Mouse (Mus musculus) thymus, adult 2 months (tissue): Measurements from ENCODE around the gene Apbb2. TPM values are rescaled to one million over a fixed set of nuclear protein-coding genes. Genes with fewer than 3 reads are reported as not detected.

Experiments
- DNase-seq: peaks from one replicate; pipeline ENCODE4 v3.0.0; 2021
- H3K27ac ChIP-seq: fragments of 200-500 bp; 2 replicates; pipeline ENCODE4 v1.5.1; 2012; ENCODE audit warnings: low read length, control low read depth; ENCODE audit not compliant: control insufficient read depth, insufficient read depth
- H3K27me3 ChIP-seq: fragments of 200-500 bp; 2 replicates; pipeline ENCODE4 v1.6.1; 2012; ENCODE audit warnings: mild to moderate bottlenecking, low read length, moderate library complexity, mixed read lengths; ENCODE audit not compliant: control insufficient read depth, insufficient read depth
- H3K36me3 ChIP-seq: fragments of 200-500 bp; 2 replicates; pipeline ENCODE4 v1.6.1; 2012; ENCODE audit warnings: mild to moderate bottlenecking, low read length, moderate library complexity; ENCODE audit not compliant: control insufficient read depth, insufficient read depth
- H3K4me1 ChIP-seq: fragments of 200-500 bp; replicated peaks from 2 replicates; pipeline ENCODE4 v1.6.1; 2012; ENCODE audit warnings: low read length; ENCODE audit not compliant: control insufficient read depth, insufficient read depth
- H3K4me3 ChIP-seq: fragments of 200-500 bp; 2 replicates; pipeline ENCODE4 v1.5.1; 2012; ENCODE audit warnings: mild to moderate bottlenecking, low read length, control low read depth, moderate library complexity; ENCODE audit not compliant: control insufficient read depth, insufficient read depth
- CTCF ChIP-seq: fragments of 200-500 bp; IDR thresholded peaks from 2 replicates; pipeline ENCODE4 v1.5.1; 2012; ENCODE audit warnings: mild to moderate bottlenecking, control low read depth, low read length, moderate library complexity, borderline replicate concordance; ENCODE audit not compliant: control insufficient read depth, poor library complexity, insufficient read depth; ENCODE audit errors: extremely low read depth
- POLR2A ChIP-seq: fragments of 200-500 bp; IDR thresholded peaks from 2 replicates; pipeline ENCODE4 v1.6.1; 2012; ENCODE audit warnings: mild to moderate bottlenecking, low read length, control low read depth, moderate library complexity; ENCODE audit not compliant: control insufficient read depth, poor library complexity, insufficient read depth; ENCODE audit errors: extremely low read depth
- WGBS: fragments of 180-500 bp; shearing (Covaris S2); methylation state at CpG from one replicate; pipeline ENCODE4 v1.1.7; 2018; 5-methylcytosine and 5-hydroxymethylcytosine counted together
- polyA plus RNA-seq: library from polyadenylated mRNA; depleted of rRNA; stranded (reverse); fragments of >200 nt; gene quantifications from 2 replicates; pipeline ENCODE4 v1.2.3, GENCODE M21; 2012

Gene Apbb2
- polyA plus RNA-seq, 1 experiment: 2.6 TPM

GRCm38 (mm10) chr5:66494651-66495050, 123.9 kb downstream of the Apbb2 start:
- TF ChIP-seq CTCF: no peak
- WGBS: 68% methylated on average over 4 of the region's 4 CpGs
- no peak overlapping the region for H3K4me3 ChIP-seq
- no peaks in the 10 kb centered on the region for H3K36me3 ChIP-seq
- H3K27me3 ChIP-seq: no peaks in the 10 kb centered on the region
- no peak overlapping the region for H3K27ac ChIP-seq
- no peak for DNase-seq
- H3K4me1 ChIP-seq: no peaks in the 10 kb centered on the region

- Histone ChIP-seq H3K27me3 (no peaks in the 10 kb centered on the region), H3K27ac (no peak overlapping the region), H3K36me3 (no peaks in the 10 kb centered on the region), H3K4me3 (no peak overlapping the region), H3K4me1 (no peaks in the 10 kb centered on the region)
- WGBS: 95% methylated on average over 4 of the region's 4 CpGs
- DNase-seq: no peak
- TF ChIP-seq CTCF (no peak), POLR2A (no peak)
Measured at GRCm38 (mm10) chr5:66492563-66492960, 126.0 kb downstream of the Apbb2 start.

- 96% methylated on average over 14 of the region's 14 CpGs for WGBS
- TF ChIP-seq POLR2A (no peak), CTCF (no peak)
- no peak for DNase-seq
- H3K4me3 ChIP-seq: no peak overlapping the region
- H3K4me1 ChIP-seq: no peaks in the 10 kb centered on the region
- no peaks in the 10 kb centered on the region for H3K36me3 ChIP-seq
- H3K27me3 ChIP-seq: no peaks in the 10 kb centered on the region
- H3K27ac ChIP-seq: no peak overlapping the region
Measured at GRCm38 (mm10) chr5:66491907-66492562, 126.5 kb downstream of the Apbb2 start.

GRCm38 (mm10) chr5:66486028-66486427, 132.6 kb downstream of the Apbb2 start:
- Histone ChIP-seq H3K4me1 (no peaks in the 10 kb centered on the region), H3K4me3 (no peak overlapping the region), H3K36me3 (no peaks in the 10 kb centered on the region), H3K27me3 (no peaks in the 10 kb centered on the region), H3K27ac (no peak overlapping the region)
- TF ChIP-seq POLR2A (no peak), CTCF (no peak)
- no peak for DNase-seq
- WGBS: 93% methylated on average over 7 of the region's 7 CpGs

- no peak for DNase-seq
Measured at GRCm38 (mm10) chr5:66476266-66476665, 142.3 kb downstream of the Apbb2 start.

GRCm38 (mm10) chr5:66475824-66476223, 142.8 kb downstream of the Apbb2 start:
- H3K4me1 ChIP-seq: no peaks in the 10 kb centered on the region
- H3K36me3 ChIP-seq: no peaks in the 10 kb centered on the region
- TF ChIP-seq POLR2A (no peak), CTCF (no peak)
- no peaks in the 10 kb centered on the region for H3K27me3 ChIP-seq
- no peak overlapping the region for H3K4me3 ChIP-seq
- no peak overlapping the region for H3K27ac ChIP-seq
- 94% methylated on average over 6 of the region's 6 CpGs for WGBS
- DNase-seq: no peak

More at GRCm38 (mm10) chr5:66476266-66476665, 142.3 kb downstream of the Apbb2 start:
- TF ChIP-seq POLR2A (no peak), CTCF (no peak)
- H3K36me3 ChIP-seq: no peaks in the 10 kb centered on the region
- no peak overlapping the region for H3K27ac ChIP-seq
- no peaks in the 10 kb centered on the region for H3K4me1 ChIP-seq
- no peaks in the 10 kb centered on the region for H3K27me3 ChIP-seq
- H3K4me3 ChIP-seq: no peak overlapping the region
- 94% methylated on average over 10 of the region's 10 CpGs for WGBS

GRCm38 (mm10) chr5:66474153-66474552, 144.4 kb downstream of the Apbb2 start:
- Histone ChIP-seq H3K36me3 (no peaks in the 10 kb centered on the region), H3K27me3 (no peaks in the 10 kb centered on the region), H3K4me3 (no peak overlapping the region), H3K27ac (no peak overlapping the region), H3K4me1 (no peaks in the 10 kb centered on the region)
- TF ChIP-seq CTCF: no peak
- TF ChIP-seq POLR2A: no peak
- 96% methylated on average over 11 of the region's 11 CpGs for WGBS
- DNase-seq: no peak
